Mouse (Mus musculus) liver, adult 2 months (tissue): Measurements from ENCODE around the gene Rita1.

Source experiments
- CTCF ChIP-seq: fragments of 200-500 bp; IDR thresholded peaks from 2 replicates; pipeline ENCODE4 v1.5.1; 2011; ENCODE audit warnings: low read depth, low read length, control low read depth
- POLR2A ChIP-seq: fragments of 200-500 bp; IDR thresholded peaks from 2 replicates; pipeline ENCODE4 v1.6.1; 2011; ENCODE audit warnings: low read length, control low read depth; ENCODE audit not compliant: insufficient read depth; ENCODE audit errors: extremely low read depth

GRCm38 (mm10) chr5:120594485-120594884, 17.9 kb downstream of the Rita1 start:
- TF ChIP-seq POLR2A = no peak
- no peak for TF ChIP-seq CTCF
